Mouse (Mus musculus) retina, embryonic 14.5 days (tissue): ENCODE results near the gene Chrdl1.

Source experiments
- DNase-seq: peaks from one replicate; pipeline ENCODE4 v3.0.0-alpha.2; 2015; ENCODE audit warnings: low spot score

Chrdl1 gene

DNA sequence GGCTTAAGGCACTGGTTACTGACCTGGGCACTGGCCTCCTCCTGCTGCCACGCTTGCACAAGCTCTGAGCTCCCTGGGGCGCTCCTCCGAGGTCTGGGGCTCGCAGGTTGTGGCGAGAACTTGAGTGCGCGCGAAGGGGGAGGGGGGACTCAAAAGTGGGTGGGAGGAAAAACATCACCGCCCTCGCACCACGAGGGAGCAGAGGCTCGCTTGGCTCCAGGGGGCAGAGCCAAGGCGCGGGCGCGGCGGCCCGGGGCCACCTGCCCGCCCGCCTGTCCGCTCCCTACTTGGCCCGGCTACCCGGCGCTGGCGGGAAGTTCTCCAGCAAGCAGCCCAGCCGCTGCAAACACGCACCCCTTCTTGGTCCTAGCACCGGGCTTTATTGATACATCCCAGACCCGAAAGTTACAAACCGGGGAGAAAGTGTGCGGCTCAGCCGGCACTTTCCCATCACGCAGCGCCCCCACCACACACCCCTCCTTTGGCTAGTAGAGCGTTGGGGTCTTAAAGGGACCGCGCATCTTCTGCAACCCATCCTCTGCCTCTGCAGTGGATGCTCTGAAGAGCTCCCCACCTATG is at the start of gene Chrdl1:
Gene Chrdl1, minus strand, starts transcription at position 472 of the 579 bp plus-strand sequence.
- DNase-seq: peak; percentile 34

DNA sequence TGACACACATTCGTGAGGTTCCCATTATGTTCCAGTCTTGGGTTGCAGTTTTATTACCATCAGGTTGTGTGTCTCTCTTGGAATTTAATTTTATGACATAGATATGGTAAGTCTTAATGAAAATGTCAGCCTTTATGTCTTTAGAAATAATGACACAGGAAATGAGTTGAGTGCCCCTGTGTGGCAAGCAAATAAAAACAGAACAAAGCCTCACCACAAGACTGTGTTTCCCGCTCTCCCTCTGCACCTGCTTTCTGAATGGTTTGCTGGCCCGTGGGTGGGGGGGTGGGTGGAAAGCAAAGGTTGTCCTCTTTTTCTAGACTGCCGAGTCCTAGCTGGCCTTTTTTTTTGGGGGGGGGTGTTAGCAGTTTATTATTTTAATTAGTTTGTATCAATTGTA is 48.6 kb upstream of the Chrdl1 start:
- DNase-seq: no peak

DNA sequence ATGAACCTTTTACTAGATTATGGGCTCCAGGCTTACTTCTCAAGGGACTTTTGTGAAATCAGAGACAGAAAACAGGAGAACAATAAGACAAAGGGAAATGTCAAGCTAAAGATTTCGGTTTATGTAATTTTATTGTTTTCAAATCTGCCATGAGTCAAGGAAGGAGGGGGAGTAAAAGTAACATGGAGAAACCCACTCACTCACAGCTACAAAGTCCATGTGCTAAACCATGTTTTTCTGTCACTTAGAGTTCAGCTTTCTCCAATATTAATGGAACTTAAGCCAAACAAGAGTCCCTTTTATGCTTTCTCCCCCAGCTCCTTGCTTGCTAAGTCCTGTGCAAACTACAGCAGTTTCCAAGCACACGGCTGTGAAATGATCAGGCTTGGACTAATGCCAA is 10.5 kb upstream of the Chrdl1 start:
- no peak for DNase-seq

DNA sequence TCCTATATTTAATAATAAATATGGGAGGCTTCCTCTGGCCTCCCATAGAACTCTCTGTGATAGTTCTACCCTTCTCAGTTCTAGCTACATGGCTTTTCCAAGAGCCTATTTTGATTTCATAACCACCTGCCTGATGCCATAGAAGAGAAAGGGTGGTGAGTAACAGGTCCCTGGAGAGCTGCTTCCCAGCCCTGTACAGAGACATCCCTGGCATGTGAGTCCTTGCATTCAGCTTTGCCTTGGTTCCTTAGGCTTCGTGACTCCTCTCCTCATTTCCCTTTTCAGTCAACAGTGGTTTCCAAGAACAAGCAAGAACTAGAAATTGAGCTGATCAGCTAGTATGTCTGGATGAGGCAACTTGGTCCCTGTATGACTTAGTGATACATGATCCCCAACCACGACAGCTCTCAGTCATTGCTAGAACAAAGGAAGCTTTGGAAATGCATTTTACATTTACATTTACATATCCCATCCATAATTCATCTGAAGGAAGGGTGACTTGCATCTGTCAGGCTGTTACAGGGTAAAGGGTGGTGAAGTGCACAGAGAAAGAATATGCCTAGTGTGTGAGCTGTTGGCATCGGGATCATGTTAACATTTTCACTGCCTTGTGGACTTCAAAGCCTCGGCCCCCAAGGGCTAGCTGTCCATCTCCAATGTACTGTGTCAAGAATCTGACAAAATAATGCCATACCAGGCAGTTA is 27.7 kb downstream of the Chrdl1 start:
- DNase-seq: no peak

DNA sequence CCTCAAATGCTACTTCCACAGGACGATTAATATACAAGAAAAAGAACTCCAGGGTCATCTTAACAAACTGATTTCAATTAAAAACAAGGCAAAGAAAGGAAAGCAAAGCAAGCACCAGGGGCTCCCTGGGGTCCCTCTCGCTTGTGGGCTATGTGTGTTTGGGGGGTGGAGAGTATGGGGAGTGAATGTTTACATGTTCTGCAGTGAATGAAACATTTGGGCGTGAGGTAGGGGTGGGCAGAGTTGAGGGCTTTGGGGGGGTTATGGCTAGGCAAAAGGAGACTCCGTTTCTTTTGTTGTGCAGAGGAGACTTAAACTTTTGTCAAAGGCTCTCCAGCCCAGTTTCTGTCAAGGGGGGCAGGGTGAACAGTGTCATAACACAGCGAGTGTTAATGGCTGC is 46.8 kb downstream of the Chrdl1 start:
- no peak for DNase-seq

DNA sequence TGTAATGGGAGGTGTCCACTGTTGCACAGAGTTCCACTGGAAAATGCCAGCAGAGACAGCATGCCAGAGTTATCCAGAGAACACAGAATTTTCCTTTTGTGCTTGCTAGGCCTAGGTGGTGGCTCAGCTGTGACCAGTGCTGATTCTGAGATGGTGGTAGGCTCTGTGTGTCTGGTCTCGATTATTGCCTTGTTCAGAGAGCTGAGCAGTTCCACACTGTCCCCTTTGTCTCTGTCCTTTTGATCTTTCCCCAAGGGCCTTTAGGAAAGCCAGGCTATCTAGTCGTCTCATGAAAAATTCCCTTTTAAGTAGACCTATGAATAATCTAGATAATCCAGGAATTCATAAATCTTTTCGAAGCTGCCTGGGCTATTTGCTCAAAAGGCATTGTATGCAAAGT is 47.3 kb downstream of the Chrdl1 start:
- DNase-seq: no peak

DNA sequence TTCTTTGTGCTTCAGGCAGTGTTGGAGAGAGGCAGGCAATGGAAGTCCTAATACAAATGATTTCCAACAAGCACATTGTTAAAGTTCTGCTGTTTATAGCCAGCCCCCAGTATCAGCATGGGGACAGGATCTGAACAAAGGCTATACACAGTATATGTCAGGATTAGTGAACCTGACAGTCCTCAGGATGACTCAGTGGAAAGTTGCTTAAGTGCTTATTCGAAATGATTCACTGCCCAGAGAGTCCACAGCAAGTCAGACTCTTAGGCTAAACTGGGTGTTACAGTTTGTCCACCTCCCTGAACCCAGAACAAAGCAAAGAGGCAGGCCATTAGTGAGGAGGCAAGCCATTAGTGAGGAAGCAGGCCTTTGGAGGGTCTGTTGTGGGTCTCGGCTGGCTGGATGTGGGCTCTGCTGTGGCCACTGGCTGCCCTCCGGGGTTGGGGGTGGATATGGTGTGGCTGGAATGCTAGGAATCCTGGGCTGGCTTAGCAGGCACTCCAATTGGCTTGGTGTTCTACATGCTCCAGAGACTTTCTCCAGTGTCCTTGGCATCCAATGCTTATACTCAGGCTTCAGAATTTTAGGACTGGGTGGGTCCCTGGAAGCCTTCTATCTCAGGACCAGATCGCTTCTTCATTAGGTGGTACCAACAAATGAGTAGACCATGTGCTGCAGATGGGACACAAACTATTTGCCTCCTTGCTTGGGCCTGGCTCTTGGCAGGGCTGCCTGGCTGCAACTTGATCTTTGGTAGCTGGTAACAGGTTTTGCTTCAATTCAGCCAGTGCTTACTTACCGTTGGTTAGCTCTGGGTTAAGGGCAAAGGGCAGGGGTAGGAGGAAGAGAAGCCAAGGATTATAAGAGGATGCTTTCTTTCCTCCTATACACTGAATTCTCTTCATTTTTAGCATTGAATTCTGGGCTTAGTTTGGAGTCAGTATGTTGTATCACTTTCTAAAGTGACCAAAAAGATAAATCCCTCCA is 49.3 kb downstream of the Chrdl1 start:
- DNase-seq: peak; percentile 10

DNA sequence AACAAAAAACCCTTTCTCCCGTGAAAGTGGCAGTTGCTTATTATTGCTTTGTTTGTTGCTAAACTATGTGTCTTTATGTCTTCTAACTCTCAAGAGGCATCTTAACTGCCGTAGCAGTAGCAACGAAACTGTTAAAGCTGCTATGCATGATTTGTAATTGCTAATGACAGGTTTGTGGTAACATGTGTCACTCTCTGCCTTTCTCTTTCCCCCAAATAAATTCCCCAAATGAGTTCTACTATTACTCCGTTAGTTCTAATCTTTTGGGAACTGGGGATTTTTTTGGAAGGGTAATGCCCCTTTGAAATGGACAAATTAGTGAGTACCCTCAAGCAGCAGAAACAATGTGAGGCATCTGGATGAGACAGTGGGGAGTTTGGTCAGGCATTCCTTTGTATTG is 55.9 kb downstream of the Chrdl1 start:
- peak; percentile 43 for DNase-seq

DNA sequence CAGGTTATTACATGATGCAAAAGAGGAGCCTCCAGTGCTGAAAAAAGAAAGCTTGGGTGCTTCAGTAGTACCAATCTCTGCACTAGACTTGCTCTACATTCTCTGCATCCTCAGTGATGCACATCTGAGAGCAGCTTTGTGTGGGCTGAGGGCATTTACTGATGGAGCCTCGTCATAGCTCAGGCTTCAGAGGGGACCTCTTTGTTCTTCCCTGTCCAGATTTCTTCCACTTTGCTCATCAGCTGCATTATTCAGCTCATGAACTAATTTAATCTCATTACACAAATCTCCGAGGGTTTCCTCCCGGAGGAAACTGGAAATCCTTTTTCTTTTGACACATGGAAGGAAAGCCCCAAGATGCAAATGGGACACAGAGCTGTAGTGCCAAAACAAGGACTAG is 56.5 kb downstream of the Chrdl1 start:
- peak; percentile 30 for DNase-seq

DNA sequence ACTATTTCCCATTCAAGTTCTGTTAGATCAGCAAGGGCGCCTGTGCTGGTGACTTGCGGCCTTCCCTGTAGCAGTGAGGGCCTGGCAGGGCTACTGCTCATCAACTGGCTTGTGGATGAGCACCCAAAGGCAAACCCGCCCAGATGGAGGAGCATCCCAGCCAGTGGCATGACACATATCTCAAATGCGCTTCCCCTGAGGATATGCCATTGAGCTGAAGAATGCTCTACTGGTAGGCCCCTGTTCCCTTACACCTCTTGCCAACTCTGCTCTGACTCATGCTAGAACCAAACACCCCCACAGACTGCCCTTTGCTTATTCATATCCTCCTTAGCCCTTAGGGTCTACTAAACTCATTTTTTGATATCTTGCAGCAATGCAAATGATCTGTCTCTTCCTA is 57.4 kb downstream of the Chrdl1 start:
- no peak for DNase-seq

DNA sequence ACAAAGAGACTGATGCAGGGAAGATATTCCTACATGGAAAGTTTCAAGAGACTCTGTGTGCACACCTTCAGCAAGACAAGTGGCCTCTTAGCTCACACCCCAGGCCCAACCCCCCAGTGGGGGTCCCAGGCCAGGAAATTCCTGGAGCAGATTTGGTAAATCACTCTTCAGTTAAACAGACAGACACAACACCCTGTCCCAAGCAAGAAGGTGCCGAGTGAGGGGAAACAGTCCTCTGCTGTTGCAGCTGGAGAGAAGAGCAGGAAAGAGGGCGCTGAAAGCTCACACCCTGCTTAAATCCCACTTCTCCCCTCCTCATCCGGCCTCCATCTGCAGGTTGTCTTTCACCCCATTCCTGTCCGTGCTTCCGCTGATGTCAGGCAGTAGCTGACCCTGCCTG is 58.2 kb downstream of the Chrdl1 start:
- DNase-seq: no peak

DNA sequence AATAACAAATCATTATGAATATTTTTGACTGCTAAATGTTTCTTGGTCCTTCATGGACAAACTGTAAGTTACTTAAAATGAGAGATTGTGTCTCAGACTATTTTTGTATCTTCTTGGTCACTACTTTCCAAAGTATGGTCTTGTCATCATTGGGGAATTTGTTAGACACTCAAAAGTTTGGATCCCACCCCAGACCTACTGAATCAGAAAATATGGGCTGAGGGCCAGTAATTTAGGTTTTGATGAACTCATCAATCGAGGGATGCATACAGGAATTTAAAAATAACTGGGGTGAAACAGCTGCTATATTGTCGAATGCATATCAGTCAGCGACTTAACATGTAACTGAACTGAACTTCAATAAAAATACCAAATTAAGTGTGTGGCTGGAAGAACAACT is 80.9 kb downstream of the Chrdl1 start:
- DNase-seq: no peak

DNA sequence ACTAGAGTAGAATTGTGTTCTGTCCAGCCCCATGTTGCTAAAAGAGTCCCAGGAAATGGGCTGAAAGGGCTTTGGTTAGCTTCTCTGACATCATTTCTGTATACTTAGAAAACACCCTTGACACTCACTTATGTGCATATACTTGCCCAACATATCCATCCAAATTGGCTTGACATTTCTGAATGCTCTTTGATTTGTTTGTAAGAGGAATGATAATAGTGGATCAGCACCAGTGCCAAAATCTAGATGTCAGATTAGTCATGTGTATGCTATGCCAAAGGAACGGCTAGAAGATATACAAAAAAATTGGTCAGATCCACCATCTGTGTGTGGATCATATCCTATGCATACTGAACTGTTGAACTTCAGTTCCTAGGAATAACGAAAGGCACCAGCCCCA is 99.3 kb downstream of the Chrdl1 start:
- DNase-seq: no peak

DNA sequence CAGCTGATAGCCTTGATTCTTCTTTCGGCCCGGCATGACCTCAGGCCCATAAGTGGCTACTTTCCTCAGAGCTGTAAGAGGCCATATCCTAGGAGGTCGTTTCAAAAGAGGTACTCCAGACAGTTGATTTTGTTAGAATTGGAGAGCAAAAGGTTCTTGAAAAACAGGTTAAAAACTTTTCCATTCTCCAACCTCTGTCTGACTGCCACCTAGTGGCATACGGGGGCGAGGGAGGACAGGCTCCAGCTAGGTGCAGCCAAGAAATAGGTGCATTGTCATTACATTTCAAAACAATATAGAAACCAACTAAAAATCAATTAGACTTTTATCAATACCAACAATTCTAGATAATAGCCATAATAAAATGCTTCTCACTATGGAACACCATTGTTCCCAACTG is 118.9 kb downstream of the Chrdl1 start:
- DNase-seq: peak; percentile 8

DNA sequence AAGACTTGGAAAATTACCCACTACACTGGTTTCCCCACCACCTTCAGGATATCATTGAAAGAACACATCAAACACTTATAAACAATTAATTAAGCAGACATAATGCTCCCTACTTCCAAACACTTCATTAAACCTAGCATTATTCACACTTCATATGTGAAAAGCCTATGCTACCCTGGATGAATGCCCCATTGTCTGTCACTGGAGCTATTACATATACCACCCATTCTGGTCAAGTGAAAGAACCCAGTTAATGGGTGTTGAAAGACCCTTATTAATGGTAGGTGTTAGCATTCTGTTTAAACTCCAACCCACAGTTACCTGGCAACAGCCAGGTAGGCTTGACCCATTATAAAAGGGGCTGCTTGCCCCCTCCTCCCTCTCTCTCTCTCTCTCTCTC is 143.4 kb downstream of the Chrdl1 start:
- DNase-seq: no peak
